Mouse (Mus musculus) forebrain, postnatal 0 days (tissue): Measurements from ENCODE around the gene Zfp143. TPM values are rescaled to one million over a fixed set of nuclear protein-coding genes. Genes with fewer than 3 reads are reported as not detected.
A peak's percentile ranks its signal among the peaks of the same experiment; 100 is the strongest.

Experiments
- ATAC-seq: fragments of 200-750 bp; cut with Nextera tagmentation; 2 replicates; pipeline ENCODE4 v1.8.0; 2017; ENCODE audit warnings: mild to moderate bottlenecking, moderate library complexity
- DNase-seq: peaks from one replicate; pipeline ENCODE4 v3.0.0-alpha.2; 2015
- H3K27ac ChIP-seq: fragments of 300-500 bp; sonication (generic); 2 replicates; pipeline ENCODE4 v1.5.1; 2014; ENCODE audit warnings: low read depth, mild to moderate bottlenecking, antibody characterized with exemption, low read length, moderate library complexity, mixed read lengths
- H3K27me3 ChIP-seq: fragments of 300-500 bp; sonication (generic); 2 replicates; pipeline ENCODE4 v1.6.1; 2014; ENCODE audit warnings: mild to moderate bottlenecking, low read length, mixed read lengths; ENCODE audit not compliant: insufficient read depth
- H3K36me3 ChIP-seq: fragments of 300-500 bp; sonication (generic); 2 replicates; pipeline ENCODE4 v1.6.1; 2014; ENCODE audit warnings: mild to moderate bottlenecking, moderate library complexity; ENCODE audit not compliant: insufficient read depth
- H3K4me1 ChIP-seq: fragments of 300-500 bp; sonication (generic); 2 replicates; pipeline ENCODE4 v1.6.1; 2014; ENCODE audit warnings: antibody characterized with exemption; ENCODE audit not compliant: insufficient read depth
- H3K4me2 ChIP-seq: fragments of 300-500 bp; sonication (generic); 2 replicates; pipeline ENCODE4 v1.6.1; 2014; ENCODE audit warnings: low read depth, mild to moderate bottlenecking, moderate library complexity
- H3K4me3 ChIP-seq: fragments of 300-500 bp; sonication (generic); 2 replicates; pipeline ENCODE4 v1.5.1; 2014; ENCODE audit warnings: low read depth, low read length, mixed read lengths
- H3K9ac ChIP-seq: fragments of 300-500 bp; sonication (generic); 2 replicates; pipeline ENCODE4 v1.6.1; 2014; ENCODE audit warnings: mild to moderate bottlenecking
- H3K9me3 ChIP-seq: fragments of 300-500 bp; sonication (generic); 2 replicates; pipeline ENCODE4 v1.6.1; 2016; ENCODE audit warnings: low read length
- CTCF ChIP-seq: sonication (generic); IDR thresholded peaks from 2 replicates; pipeline ENCODE4 v1.5.1; 2016; ENCODE audit warnings: antibody characterized with exemption, control low read depth, low read depth
- WGBS: fragments of 180-500 bp; shearing (Covaris S2); extraction: QIAGEN DNeasy Blood & Tissue Kit; methylation state at CpG from one replicate; pipeline ENCODE4 v1.1.7; 2014; 5-methylcytosine and 5-hydroxymethylcytosine counted together
- polyA plus RNA-seq: library from polyadenylated mRNA; unstranded; fragments of >200 nt; fragmentation: Nextera tagmentation; extraction: Ambion mirVana; gene quantifications from 2 replicates; pipeline ENCODE4 v1.2.1, GENCODE M21; 2015
- total RNA-seq: library from RNA; depleted of rRNA; stranded (reverse); fragments of >200 nt; gene quantifications from 2 replicates; pipeline ENCODE4 v1.2.3, GENCODE M21; 2014

Zfp143 gene
- total and polyA plus RNA-seq, 2 experiments from 2014 or later: 6.7 to 12.2 TPM

DNA sequence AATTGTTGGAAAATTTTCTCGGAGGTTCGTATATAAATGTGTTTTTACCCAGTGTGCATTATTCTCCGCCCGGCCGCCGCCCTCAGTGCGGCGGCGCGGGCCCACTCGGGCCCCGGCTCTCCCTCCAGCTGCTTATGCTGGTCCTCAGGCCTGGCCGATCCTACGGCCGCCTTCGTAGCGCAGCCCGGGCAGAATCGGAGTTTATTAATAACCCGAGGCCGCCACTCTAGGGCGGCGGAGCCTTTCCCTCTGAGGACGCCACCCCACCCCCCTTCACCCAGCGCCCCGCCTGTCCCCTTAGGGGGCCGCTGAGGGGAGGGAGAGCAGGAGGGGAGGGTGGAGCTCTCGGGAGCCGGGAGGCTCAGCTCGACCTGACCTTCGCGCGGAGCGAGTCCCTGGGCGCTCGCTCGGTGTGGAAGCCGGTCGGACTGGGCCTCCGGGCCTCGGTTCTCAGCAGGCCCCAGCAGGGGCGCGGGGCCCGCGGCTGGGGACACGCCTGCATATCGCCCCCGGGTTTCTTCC, 796 bp downstream of the Zfp143 start:
- Histone ChIP-seq H3K9ac (peak overlapping the region; percentile 94), H3K4me1 (peaks cover 18% of the 10 kb centered on the region), H3K36me3 (no peaks in the 10 kb centered on the region), H3K4me3 (peak overlapping the region; percentile 58), H3K27ac (peak overlapping the region; percentile 100), H3K4me2 (peak overlapping the region; percentile 53), H3K27me3 (no peaks in the 10 kb centered on the region), H3K9me3 (no peaks in the 10 kb centered on the region)
- under 1% methylated on average over 46 of the region's 48 CpGs for WGBS
- no peak for TF ChIP-seq CTCF
- DNase-seq (no peak), ATAC-seq (peak; percentile 56)

DNA sequence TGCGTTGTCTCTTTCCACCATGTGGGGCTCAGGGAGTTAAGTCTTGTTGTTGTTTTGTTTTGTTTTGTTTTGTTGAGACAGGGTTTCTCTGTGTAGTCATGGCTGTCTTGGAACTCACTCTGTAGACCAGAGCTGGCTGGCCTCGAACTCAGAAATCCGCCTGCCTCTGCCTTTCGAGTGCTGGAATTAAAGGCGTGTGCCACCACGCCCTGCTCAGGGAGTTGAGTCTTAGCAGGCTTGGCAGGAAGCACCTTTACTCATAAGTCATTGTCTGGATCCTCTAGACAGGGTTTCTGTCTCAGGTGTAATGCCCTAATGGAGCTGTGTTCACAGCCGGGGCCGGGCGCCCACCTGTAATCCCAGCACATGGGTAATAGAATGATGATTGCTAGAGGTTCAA, 2.7 kb downstream of the Zfp143 start:
- no peak for DNase-seq
- no peaks in the 10 kb centered on the region for H3K27me3 ChIP-seq

DNA sequence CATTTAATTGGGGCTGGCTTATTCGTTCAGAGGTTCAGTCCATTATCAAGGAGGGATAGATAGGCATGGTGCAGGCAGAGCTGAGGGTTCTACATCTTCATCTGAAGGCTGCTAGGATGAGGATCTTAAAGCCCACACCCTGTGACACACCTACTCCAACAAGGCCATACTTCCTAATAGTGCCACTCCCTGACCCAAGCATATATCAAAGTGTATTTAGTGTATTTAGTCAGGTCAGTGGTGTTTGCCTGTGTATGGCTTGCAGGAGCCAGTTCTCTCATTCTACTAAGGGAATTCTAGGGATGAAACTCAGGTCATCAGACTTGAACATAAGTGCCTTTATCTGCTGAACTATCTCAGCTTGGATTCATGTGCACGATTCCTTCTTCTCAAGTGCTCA, 8.1 kb downstream of the Zfp143 start:
- no peak for TF ChIP-seq CTCF
- 90% methylated on average over 2 of the region's 2 CpGs for WGBS
- no peak for ATAC-seq
- H3K4me1 ChIP-seq: no peaks in the 10 kb centered on the region
- H3K4me2 ChIP-seq: no peak overlapping the region
- H3K27ac ChIP-seq: no peak overlapping the region
- no peak for DNase-seq
- H3K9me3 ChIP-seq: no peaks in the 10 kb centered on the region
- no peak overlapping the region for H3K4me3 ChIP-seq
- H3K36me3 ChIP-seq: peaks cover 22% of the 10 kb centered on the region
- no peak overlapping the region for H3K9ac ChIP-seq
- H3K27me3 ChIP-seq: no peaks in the 10 kb centered on the region

More for the DNA sequence above, 2.7 kb downstream of the Zfp143 start:
- Histone ChIP-seq H3K27ac (no peak overlapping the region), H3K4me2 (no peak overlapping the region), H3K4me1 (peaks cover 18% of the 10 kb centered on the region), H3K4me3 (no peak overlapping the region), H3K36me3 (no peaks in the 10 kb centered on the region), H3K9me3 (no peaks in the 10 kb centered on the region), H3K9ac (no peak overlapping the region)
- no peak for TF ChIP-seq CTCF
- WGBS: 96% methylated on average over 9 of the region's 9 CpGs
- ATAC-seq: no peak

DNA sequence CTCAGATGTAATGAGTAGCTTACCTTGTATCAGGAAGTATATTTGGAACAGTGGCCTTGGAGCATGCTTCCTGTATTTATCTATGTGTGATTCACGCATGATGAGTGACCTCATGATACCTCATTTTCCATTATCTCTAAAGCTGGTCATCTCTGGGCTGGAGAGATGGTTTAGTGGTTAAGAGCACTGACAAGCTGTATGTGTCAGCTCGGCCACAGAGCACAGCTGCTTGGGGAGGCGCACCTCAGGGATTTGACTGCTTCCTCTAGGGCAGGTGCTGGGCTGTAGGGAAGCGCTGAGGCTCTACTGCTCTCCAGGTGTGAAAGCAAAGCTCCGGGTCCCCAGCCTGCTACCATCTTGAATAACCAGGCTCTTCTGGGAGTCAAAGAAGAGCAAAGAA, 17.2 kb downstream of the Zfp143 start:
- ATAC-seq (no peak), DNase-seq (no peak)
- no peak for TF ChIP-seq CTCF
- Histone ChIP-seq H3K36me3 (peaks cover 64% of the 10 kb centered on the region), H3K4me1 (no peaks in the 10 kb centered on the region), H3K4me2 (no peak overlapping the region), H3K9ac (no peak overlapping the region), H3K27ac (no peak overlapping the region), H3K9me3 (no peaks in the 10 kb centered on the region), H3K27me3 (no peaks in the 10 kb centered on the region), H3K4me3 (no peak overlapping the region)
- WGBS: 94% methylated on average over 5 of the region's 5 CpGs

DNA sequence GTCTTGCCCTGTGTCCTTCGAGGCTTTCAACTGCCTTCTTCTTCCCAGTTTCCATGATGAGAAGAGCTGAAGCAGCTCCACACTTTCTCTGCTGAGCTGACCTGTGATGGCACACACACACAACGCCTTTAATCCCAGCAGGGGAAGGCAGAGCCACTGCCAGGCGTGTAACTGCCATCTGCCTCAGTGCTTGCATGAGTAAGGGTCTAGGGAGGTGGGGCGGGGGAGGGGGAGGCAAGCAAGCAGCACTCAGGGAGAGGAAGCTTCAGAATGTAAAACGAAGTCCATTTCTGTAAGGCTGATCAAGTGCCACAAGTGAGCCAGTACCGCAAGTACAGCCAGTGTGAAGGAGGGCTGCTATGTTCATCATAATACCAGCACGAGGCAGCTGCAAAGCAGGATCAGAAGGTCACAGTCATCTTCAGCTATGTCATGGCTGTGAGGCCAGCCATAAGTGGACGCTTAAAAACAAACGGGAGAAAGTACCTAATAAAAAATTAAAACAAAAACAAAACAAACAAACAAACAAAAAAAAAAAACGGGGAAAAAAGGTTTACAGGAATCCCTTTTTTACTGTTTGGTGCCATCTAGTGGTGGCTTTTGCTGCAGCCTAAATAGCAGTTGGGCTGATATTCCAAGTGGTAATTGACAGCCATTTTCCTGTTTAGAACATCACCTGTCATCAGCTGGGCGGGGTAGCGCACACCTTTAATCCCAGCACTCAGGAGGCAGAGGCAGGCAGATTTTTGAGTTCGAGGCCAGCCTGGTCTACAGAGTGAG, 22.6 kb downstream of the Zfp143 start:
- Histone ChIP-seq H3K4me1 (no peaks in the 10 kb centered on the region), H3K9ac (no peak overlapping the region), H3K4me2 (no peak overlapping the region), H3K4me3 (no peak overlapping the region), H3K9me3 (no peaks in the 10 kb centered on the region), H3K36me3 (peaks cover 68% of the 10 kb centered on the region), H3K27me3 (no peaks in the 10 kb centered on the region), H3K27ac (peak overlapping the region; percentile 65)
- DNase-seq (peak; percentile 83), ATAC-seq (peak; percentile 66)
- 59% methylated on average over 13 of the region's 13 CpGs for WGBS
- peak; percentile 76 for TF ChIP-seq CTCF

DNA sequence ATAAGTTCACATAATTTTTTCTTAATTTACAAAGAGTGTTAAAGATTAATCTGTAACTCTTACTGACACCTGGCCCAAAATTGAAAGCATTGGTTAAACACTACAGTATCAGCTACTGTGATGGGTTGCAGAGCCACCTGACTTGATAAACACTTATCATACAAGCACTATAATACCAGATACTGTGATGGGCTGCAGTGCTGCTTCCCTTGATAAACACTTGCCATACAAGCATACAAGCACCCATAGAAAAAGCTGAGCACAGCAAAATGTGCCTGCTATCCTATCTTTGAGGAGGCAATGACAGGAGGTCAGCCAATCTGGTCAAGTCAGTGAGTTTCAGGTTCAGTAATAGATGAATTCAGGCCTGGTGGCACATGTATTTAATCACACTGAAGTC, 24.2 kb downstream of the Zfp143 start:
- Histone ChIP-seq H3K4me3 (no peak overlapping the region), H3K9me3 (no peaks in the 10 kb centered on the region), H3K4me1 (no peaks in the 10 kb centered on the region), H3K36me3 (peaks cover 66% of the 10 kb centered on the region), H3K27ac (no peak overlapping the region), H3K4me2 (no peak overlapping the region), H3K9ac (no peak overlapping the region), H3K27me3 (no peaks in the 10 kb centered on the region)
- no peak for ATAC-seq
- no peak for DNase-seq
- TF ChIP-seq CTCF: no peak

DNA sequence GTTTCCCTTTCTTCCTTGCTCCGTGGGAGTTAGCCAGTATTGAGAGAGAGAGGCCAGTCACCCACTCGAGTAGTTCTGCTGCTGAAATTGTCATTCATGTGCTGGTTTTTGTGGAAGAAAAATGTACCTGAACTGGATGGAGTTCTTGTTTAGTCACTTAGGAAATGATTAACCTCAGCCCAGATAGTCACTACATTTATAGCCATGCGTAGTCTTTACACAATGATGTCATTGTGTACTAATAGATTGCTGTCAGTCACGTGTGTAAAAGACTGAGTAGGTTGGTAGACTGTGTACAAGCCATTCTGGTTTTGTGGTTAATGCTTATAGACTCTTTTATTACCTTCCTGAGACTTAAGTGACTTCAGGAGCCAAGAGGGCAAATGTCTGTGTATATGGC, 26.9 kb downstream of the Zfp143 start:
- no peak for ATAC-seq
- H3K36me3 ChIP-seq: peaks cover 68% of the 10 kb centered on the region
- H3K9ac ChIP-seq: no peak overlapping the region
- H3K27me3 ChIP-seq: no peaks in the 10 kb centered on the region
- DNase-seq: no peak
- no peak for TF ChIP-seq CTCF
- no peak overlapping the region for H3K4me2 ChIP-seq
- no peak overlapping the region for H3K27ac ChIP-seq
- WGBS: 78% methylated on average over 4 of the region's 4 CpGs
- no peaks in the 10 kb centered on the region for H3K4me1 ChIP-seq
- no peaks in the 10 kb centered on the region for H3K9me3 ChIP-seq
- no peak overlapping the region for H3K4me3 ChIP-seq
